Mouse (Mus musculus) heart, postnatal 0 days (tissue): ENCODE results near the gene Sult1b1.

Experiments used
- CTCF ChIP-seq: IDR thresholded peaks from 2 replicates; pipeline ENCODE4 v1.5.1; 2016; ENCODE audit warnings: antibody characterized with exemption, control low read depth, low read depth
- EP300 ChIP-seq: IDR thresholded peaks from 2 replicates; pipeline ENCODE4 v1.6.1; 2016; ENCODE audit warnings: antibody characterized with exemption, low read depth

GRCm38 (mm10) chr5:87560145-87560544 is 22.1 kb upstream of the Sult1b1 start:
- no peak for TF ChIP-seq CTCF
- TF ChIP-seq EP300, result no peak
